Mouse (Mus musculus) liver, adult 2 months (tissue): ENCODE results near the gene Tent4a.

ENCODE experiments used
- CTCF ChIP-seq: fragments of 200-500 bp; IDR thresholded peaks from 2 replicates; pipeline ENCODE4 v1.5.1; 2011; ENCODE audit warnings: low read depth, low read length, control low read depth
- POLR2A ChIP-seq: fragments of 200-500 bp; IDR thresholded peaks from 2 replicates; pipeline ENCODE4 v1.6.1; 2011; ENCODE audit warnings: low read length, control low read depth; ENCODE audit not compliant: insufficient read depth; ENCODE audit errors: extremely low read depth

DNA sequence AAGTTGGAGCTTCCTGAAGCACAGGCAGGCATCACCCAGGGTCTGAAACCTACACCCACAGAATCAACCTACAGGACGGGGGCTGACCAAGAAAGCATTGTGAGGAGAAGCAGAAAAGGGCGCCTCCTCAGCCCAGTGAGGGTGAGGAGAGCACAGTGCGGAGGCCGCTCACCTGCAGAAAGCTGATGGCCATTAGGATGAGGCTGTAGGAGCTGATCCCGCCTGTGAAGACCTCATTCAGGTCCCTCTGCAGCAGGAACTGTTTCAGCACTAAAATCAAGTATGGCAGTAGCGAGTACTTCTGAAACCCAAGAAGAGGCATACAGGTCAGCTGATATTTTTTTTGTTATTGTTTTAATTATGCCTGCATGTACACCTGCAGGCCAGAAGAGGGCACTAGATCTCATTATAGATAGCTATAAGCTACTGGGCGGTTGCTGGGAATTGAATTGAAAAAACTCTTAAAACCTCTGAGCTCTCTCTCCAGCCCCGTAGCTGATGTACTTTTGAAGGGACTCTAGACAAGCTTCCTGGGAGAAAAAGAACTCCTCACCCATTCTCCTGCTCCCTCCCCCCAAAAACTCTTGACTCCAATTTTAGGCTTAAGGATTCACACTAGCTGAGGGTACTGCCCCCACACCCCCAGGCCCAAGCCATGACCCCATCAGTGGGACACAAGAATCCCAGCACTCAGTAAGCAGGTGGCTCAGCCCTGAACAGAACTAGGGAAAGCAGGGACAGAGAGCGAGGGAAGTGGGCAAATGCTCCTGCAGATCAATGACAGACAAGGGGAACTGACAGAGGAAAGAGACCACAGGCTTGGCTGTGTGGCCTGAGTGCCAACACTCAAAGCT is 24.8 kb downstream of the Tent4a start:
- no peak for TF ChIP-seq POLR2A
- TF ChIP-seq CTCF, result no peak
